Mouse (Mus musculus) right cerebral cortex, postnatal 25 days (tissue): ENCODE results near the gene Rpl7a.

Experiments used
- DNase-seq: peaks from one replicate; pipeline ENCODE4 v3.0.0; 2022

The Rpl7a gene

DNA sequence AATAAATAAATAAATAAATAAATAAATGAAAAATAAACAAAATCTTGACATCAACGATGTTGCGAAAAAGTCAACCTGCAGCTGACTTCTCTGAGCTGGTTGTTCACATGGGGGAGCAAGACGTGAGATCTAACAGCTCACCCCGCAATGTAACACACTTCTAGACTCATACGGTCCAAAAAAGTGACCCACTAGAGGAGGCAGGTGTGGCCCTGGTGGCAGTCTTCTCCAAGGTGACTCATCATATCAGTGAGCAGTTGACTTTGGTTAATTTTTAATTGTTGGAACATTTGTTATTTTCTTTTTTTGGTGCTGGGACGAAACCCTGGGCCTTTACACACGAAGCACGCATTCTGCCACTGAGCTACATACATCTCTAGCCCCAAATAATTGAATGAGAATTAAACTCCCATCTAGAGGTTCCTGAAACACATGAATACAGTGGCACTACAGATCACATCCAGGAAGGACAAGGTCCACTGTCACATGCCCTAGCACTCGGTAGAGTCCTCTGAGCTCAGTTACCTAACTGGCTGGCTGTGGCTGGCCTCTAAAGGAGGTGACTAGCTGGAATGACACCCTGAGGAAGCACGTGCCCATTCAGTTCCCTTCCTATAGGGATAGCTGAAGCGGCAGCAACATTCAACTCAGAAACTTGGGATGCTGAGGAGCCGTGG is 46.4 kb downstream of the Rpl7a start:
- DNase-seq, result no peak

DNA sequence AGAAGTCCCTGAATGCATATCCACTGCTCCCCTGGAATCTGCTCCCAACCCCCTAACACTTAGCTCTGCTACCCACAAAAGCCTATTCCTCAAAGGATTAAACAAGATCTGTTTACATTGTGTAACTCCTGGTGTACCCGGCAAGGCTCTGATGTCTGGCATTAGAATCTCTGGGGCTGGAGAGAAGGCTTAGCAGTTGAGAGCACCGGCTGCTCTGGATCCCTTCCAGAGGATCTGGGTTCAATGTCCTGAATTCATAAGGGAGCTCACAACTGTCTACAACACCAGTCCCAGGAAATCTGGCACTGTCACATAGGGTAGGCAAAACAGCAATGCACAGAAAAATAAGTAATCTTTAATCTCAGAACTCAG is 46.9 kb downstream of the Rpl7a start:
- DNase-seq, result no peak

DNA sequence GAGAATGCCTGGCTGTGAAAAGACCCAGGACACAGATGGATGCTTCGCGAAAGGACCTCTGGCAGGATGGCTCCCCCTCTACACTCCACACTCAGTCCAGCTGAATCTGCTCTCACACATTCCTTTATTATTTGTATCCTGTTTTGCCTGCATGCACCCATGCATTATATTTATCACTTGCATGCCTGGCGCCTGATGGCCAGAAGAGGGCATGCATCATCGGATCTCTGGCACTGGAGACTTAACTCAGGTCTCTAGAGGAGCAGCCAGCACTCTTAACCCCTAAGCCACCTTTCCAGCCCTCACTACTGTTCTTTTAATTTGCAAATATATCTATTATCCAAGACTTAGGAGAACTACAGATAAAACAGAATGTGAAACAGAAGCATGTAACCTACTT is 50.2 kb downstream of the Rpl7a start:
- no peak for DNase-seq
